Mouse (Mus musculus): ENCODE data around the gene Cdca7l.

Cdca7l gene

GRCm38 (mm10) chr12:117809327-117810017, 5.4 kb downstream of the Cdca7l start:
- 62% methylated on average over 10 of the region's 10 CpGs for WGBS

DNA sequence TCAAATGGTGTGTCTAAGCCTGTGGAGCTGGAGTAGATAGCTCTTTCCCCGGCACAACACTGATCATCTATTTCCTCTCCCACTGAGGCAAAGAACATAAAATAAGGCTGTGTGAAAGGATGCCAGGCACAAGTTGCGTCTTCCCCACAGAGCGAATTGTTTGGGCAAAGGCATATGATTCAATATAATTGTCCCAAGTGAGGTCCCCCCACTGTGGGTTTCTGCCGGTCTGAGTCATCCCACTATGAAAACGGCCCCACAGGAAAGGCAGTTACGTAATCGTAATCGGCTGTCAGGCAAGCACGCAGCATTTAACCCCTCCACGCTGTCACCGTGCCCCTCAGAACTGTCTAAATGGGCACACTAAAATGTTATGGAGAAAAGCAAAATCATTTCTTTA, 6.0 kb downstream of the Cdca7l start:
- 47% methylated on average over 11 of the region's 11 CpGs for WGBS

DNA sequence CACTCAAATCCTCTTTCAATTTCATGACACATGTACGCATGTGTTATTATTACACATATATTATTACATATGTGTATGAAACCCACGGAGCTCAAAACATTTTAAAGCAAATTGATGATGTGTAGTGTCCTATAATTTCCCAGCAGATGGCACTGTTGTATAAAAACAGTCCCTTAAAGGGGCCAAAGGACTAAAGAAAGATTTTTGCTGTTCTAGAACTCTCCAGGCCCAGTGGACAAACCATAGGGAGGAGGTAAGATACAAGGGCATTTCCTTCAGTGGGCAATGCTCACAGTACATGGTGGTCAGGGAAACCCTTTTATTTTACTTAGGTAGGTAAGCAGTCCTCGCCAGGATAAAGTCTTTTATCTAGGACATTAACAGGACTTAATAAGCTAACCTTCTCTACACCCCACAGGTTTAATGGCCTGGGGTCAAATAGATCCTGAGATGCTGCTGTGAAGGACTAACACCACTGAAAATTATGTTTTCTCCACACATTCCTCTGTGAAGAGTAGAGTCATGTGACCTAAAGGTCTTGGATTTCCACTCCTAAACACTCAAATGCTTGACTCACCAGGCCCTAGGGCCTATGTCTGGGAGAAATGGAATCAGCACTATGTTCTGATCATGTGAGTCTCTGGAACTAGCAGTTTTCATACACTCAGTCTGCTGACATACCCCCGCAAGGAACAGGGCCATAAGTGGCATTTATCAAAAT, 16.2 kb downstream of the Cdca7l start:
- WGBS: 47% methylated on average over 4 of the region's 4 CpGs

GRCm38 (mm10) chr12:117821394-117821793, 17.3 kb downstream of the Cdca7l start:
- 93% methylated on average over 1 of the region's 1 CpGs for WGBS

DNA sequence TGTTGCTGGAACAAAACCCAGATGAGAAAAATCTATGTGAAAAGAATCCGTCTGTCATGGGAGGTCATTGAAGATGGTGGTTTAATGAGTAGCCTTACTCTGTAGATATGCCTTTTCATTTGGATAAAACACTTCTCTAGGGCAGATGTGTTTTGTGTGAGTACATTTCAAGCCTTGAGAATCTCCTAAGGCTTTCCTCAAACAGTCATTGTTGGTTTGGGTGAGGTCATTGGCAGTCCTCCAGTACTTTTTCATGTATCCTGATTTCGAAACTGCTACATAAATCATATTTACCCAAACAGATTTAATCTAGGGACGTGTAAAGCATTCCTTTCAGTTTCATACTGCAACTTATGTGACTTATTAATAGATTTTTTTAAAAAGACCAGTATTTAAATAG, 24.3 kb downstream of the Cdca7l start:
- WGBS: 71% methylated on average over 3 of the region's 3 CpGs

DNA sequence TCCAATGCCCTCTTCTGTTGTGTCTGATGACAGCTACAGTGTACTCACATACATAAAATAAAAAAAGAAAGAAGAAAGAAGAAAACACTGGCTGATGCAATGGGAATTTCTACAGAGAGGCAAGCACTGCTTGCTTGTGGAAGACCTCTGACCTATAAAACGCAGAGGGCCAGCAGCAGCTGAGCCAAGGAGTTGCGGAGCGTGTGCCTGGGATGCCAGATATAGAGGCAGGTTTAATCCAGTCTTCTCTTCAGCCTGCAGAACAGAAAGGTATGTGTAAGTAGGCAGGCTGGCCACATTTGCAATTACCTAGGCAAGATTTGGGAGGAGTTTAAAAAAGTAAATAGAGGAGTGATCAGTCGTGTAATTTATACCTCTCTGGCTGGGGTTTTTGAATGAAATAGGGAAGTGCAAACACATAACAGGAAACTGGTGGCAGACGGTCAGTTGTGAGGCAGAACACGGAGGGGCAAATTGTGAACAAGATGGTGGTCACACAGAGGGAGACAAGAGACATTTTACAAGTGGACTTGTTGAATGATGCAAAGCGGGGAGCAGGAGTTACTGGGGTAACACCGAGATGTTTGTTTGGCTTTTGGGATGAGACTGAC, 27.4 kb downstream of the Cdca7l start:
- 81% methylated on average over 8 of the region's 8 CpGs for WGBS

DNA sequence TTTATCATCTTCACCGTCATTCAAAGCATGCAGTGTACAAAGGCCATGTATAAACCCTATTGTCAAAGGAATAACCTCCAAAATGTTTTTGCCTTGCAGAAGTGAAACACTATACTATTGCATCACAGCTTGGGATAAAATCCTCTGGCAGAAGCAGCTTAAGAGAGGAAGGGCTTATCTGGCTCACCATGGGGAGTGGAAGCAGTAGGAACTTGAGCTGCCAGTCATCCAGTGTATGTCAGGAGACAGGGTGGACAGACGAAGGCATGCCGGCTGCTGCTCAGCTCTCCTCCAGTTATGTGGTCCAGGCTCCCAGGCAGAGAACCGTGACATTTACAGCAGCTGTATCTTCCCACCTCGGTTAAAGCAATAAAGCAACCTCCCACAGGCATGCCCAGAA, 28.1 kb downstream of the Cdca7l start:
- WGBS: 77% methylated on average over 5 of the region's 5 CpGs

- 87% methylated on average over 2 of the region's 2 CpGs for WGBS
These were observed 30.6 kb downstream of the Cdca7l start for GRCm38 (mm10) chr12:117834652-117835051.

- WGBS: 80% methylated on average over 10 of the region's 10 CpGs
These were observed 31.3 kb downstream of the Cdca7l start for GRCm38 (mm10) chr12:117835371-117835770.

GRCm38 (mm10) chr12:117837376-117837775, 33.3 kb downstream of the Cdca7l start:
- 93% methylated on average over 4 of the region's 4 CpGs for WGBS

- 90% methylated on average over 1 of the region's 1 CpGs for WGBS
These were observed 36.6 kb downstream of the Cdca7l start for GRCm38 (mm10) chr12:117840705-117841104.

GRCm38 (mm10) chr12:117842676-117843075, 38.6 kb downstream of the Cdca7l start:
- WGBS: 53% methylated on average over 1 of the region's 1 CpGs

GRCm38 (mm10) chr12:117843302-117844074, 39.4 kb downstream of the Cdca7l start:
- WGBS: under 1% methylated on average over 75 of the region's 75 CpGs

- 2% methylated on average over 15 of the region's 15 CpGs for whole genome bisulfite sequencing
These were observed 40.0 kb downstream of the Cdca7l start for GRCm38 (mm10) chr12:117844075-117844408.

GRCm38 (mm10) chr12:117844917-117845316, 40.8 kb downstream of the Cdca7l start:
- WGBS: 44% methylated on average over 2 of the region's 2 CpGs

GRCm38 (mm10) chr12:117848621-117849020, 44.5 kb downstream of the Cdca7l start:
- 98% methylated on average over 6 of the region's 6 CpGs for WGBS

DNA sequence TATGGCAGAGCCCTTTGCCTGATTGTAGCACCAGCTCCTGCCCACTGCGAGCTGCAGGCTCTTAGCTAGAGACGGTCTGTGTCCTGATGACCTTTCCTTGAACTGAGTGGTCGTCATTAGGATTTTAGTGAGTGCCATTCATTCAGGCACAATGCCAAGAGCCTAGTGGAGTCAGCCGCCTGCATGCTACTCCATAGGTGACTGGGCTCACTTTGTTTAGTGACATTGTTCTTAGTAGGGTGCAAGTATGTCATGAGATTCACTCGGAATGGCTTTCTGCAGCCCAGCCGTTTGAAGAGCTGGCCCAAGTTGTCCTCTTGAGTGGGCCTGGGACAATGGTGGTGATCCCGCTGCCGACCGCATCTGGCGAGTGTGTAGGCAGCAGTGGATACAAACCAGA, 46.4 kb downstream of the Cdca7l start:
- WGBS: 78% methylated on average over 10 of the region's 10 CpGs

DNA sequence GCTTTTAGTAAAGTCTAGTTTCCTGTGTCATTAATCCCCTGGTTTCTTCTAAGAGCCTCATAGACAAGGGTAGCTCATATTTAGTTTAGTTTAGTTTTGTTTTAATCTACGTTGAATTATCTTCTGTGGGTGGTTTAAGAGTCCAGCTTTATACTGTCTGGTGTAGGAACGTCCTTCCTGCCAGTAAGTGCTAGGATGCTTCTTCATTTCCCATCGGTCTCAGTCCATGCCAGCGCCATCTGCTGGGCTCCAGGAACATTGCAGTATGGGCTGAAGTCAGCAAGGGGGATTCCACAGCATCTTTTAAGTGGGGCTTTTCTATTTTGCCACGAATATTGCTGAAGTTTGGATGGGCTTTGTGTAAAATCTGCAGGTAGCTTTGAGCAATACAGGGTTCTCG, 49.2 kb downstream of the Cdca7l start:
- WGBS: 21% methylated on average over 6 of the region's 6 CpGs

DNA sequence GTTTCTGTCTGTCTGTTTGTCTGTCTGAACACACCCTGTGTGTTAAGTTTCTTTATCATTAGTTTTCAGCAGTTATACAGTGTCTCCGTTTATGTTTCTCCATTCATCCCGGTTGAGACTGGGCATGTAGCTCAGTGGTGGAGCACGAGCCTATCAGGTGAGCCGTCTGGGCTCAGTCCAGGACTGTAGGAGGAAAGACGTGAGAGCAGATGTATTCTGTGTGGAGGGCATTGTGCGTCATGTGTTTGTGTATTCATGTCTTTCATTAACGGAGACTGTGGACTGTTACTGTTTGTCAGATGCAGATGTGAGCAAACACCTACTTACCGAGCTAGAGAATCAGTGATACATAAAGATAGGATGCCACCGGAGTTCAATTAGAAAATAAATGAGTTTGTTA, 52.9 kb downstream of the Cdca7l start:
- 71% methylated on average over 9 of the region's 9 CpGs for WGBS

DNA sequence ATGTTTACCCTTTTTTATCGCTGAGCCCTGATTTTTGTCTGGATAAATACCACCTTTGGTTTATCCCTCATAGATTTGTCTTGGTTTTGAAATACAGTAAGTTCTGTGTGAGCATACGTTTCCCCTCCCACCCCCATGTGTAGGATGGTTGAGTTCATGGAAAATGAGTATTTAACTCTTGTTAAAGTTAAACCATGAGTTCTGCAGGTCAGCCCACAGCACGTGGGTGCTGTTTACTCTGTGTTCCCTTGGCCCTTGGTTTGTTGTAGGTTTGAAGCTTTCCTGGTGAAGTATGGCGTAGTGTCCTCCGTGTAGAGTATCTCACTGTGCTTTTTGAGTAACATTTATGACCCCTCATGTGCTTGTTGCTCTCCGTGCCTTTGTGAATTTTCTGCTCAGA, 53.8 kb downstream of the Cdca7l start:
- WGBS: 85% methylated on average over 6 of the region's 6 CpGs

DNA sequence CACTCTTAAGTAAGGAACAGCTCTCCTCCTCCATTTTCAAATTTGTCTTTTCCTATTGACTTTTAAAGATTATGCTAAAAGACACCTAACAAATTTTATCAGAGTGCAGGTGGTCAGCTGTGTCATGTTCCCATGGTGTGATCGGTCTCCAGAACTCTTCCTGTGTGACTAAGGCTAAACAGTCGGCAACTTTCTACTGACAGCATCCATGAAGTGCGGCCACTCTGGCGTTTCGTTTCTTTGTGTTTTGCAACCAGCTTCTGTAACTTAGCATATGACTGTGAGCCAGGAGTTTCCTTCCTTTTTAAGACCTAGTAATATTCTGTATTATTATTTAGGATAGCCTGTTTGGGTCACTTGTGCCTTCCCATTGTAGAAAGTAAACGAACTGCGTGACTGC, 56.8 kb downstream of the Cdca7l start:
- WGBS: 84% methylated on average over 7 of the region's 7 CpGs

DNA sequence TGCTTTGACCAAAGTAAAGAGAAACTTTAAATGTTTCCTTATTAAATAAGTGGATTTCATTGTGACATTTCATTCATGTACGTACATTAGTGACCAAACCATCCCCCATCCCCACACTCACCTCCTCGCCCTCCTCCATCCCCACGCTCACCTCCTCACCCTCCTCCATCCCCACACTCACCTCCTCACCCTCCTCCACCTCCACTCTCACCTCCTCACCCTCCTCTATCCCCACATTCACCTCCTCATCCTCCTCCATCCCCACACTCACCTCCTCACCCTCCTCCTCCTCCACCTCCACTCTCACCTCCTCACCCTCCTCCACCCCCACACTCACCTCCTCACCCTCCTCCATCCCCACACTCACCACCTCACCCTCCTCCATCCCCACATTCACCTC, 57.2 kb downstream of the Cdca7l start:
- WGBS: 81% methylated on average over 3 of the region's 3 CpGs
